21 mouse cellular contexts compared by ENCODE assay signal in the genomic region with DNA sequence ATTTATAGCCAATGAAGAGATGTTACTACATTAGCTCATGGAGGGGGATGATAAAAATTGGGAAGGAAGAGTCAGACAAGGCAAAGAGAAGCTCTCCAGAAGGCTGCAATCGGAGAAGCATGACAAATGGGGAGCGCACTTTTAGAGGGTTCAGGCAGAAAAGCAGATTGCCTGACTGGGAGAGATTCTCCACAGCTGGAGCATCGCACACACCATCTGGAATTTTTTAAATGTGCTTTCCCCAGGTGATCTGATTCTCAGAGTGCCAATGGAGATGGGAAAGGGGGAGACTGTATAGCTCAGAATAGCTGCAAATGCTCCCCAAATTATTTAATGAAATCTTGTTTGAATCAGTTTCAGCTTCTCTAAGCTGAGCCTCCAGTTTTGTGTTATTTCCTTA.
DNase-seq lines count a peak whose midpoint lies in the region; ATAC-seq lines count a peak whose summit lies in the region.
"Had no signal": no experiment of that assay in that cellular context is flagged by ENCODE, and none has a peak within 500 bp of the region (broad histone marks: within the 10 kb centered on the region; RNA-seq: fewer than 3 reads in every experiment).

No protein-coding gene starts in this region.

- H3K4me1 ChIP-seq in embryonic facial prominence, embryonic 13.5 days = peaks cover 5% of the 10 kb centered on the region
- H3K4me1 ChIP-seq: forebrain, embryonic 13.5 days; heart, embryonic 12.5 days; hindbrain, embryonic 10.5 days had no signal

- no peak overlapping the region for H3K4me3 ChIP-seq in embryonic facial prominence, embryonic 13.5 days
- H3K4me3 ChIP-seq: forebrain, embryonic 13.5 days; gastrocnemius, adult 2 months; heart, embryonic 12.5 days; hindbrain, embryonic 10.5 days had no signal

- 25% methylated on average over 3 of the region's 3 CpGs for WGBS in embryonic facial prominence, embryonic 13.5 days

- no peaks in the 10 kb centered on the region for H3K36me3 ChIP-seq in embryonic facial prominence, embryonic 13.5 days
- H3K36me3 ChIP-seq: G1E; heart, embryonic 12.5 days; hindbrain, embryonic 10.5 days had no signal

- no peak for ATAC-seq in embryonic facial prominence, embryonic 13.5 days (ENCODE audit: insufficient number of reproducible peaks, insufficient read depth, low FRiP score, low TSS enrichment, low read depth)
- no peak for ATAC-seq in erythroblast, adult 5-6 weeks (replicated peaks; ENCODE audit: low FRiP score, poor library complexity, severe bottlenecking)
- ATAC-seq: CD4-positive, CD25-positive, alpha-beta regulatory T cell, adult 4 months; forebrain, embryonic 13.5 days had no signal

- no peaks in the 10 kb centered on the region for H3K27me3 ChIP-seq in embryonic facial prominence, embryonic 13.5 days
- H3K27me3 ChIP-seq: forebrain, embryonic 13.5 days; heart, embryonic 12.5 days had no signal

- no peaks in the 10 kb centered on the region for H3K9me3 ChIP-seq in embryonic facial prominence, embryonic 13.5 days
- H3K9me3 ChIP-seq: forebrain, embryonic 13.5 days; G1E; heart, embryonic 12.5 days; hindbrain, embryonic 10.5 days had no signal

- DNase-seq in embryo, embryonic 10 days (ENCODE audit: low spot score) = peak; percentile 11
- no peak for DNase-seq in embryo, embryonic 9.5 days (ENCODE audit: extremely low spot score)
- DNase-seq in kidney, postnatal 4 days = peak; percentile 2 to 10
- DNase-seq in kidney, adult 11 months = no peak
- DNase-seq in embryo, embryonic 10.5 days (ENCODE audit: low spot score) = peak; percentile 40
- no peak for DNase-seq in yolk sac, embryonic 10.5 days (ENCODE audit: low spot score)
- DNase-seq: adrenal gland, postnatal 14 days; B cell, adult 2 months; cerebellum, adult 11-12 months; cerebellum, adult 9-10 months; cerebellum, postnatal 25 days; gastrocnemius, adult 2 months; gastrocnemius, postnatal 25 days had no signal

- no peak overlapping the region for H3K4me2 ChIP-seq in embryonic facial prominence, embryonic 13.5 days
- H3K4me2 ChIP-seq: forebrain, embryonic 13.5 days; heart, embryonic 12.5 days; hindbrain, embryonic 14.5 days had no signal

- H3K27ac ChIP-seq in embryonic facial prominence, embryonic 13.5 days = peak overlapping the region; percentile 57
- H3K27ac ChIP-seq: forebrain, embryonic 13.5 days; gastrocnemius, adult 2 months; hindbrain, embryonic 10.5 days; hindbrain, embryonic 14.5 days had no signal

- no peak overlapping the region for H3K9ac ChIP-seq in embryonic facial prominence, embryonic 13.5 days
- H3K9ac ChIP-seq: forebrain, embryonic 13.5 days; heart, embryonic 12.5 days; hindbrain, embryonic 14.5 days had no signal

Comparison
In these comparisons a context has a peak if more than half of its experiments do, and no peak if none do; other contexts are left out.
1. DNase-seq: peak in embryo, embryonic 10 days (single experiment), kidney, postnatal 4 days (2 of 2) and embryo, embryonic 10.5 days (single experiment); none in embryo, embryonic 9.5 days (single experiment), kidney, adult 11 months (single experiment) and yolk sac, embryonic 10.5 days (single experiment).